Mouse (Mus musculus): ENCODE measurements at regions not wholly inside any gene's neighbourhood (a gene's known extent, or its start where the extent isn't known, plus 50 kb on each side); places are given as distances from the start of the nearest gene placed in this dataset.

- H3K9me3 ChIP-seq (ENCODE audit: control insufficient read depth, low read length) = no peaks in the 10 kb centered on the region
- 80% methylated on average over 4 of the region's 4 CpGs for WGBS
- H3K4me3 ChIP-seq (ENCODE audit: low read depth, low read length) = no peak overlapping the region
- no peaks in the 10 kb centered on the region for H3K27me3 ChIP-seq (replicated peaks; ENCODE audit: control insufficient read depth, insufficient read depth, low read length)
- DNase-seq (ENCODE audit: low spot score) (no peak), ATAC-seq (replicated peaks; ENCODE audit: low FRiP score) (no peak)
- no peak overlapping the region for H3K9ac ChIP-seq (ENCODE audit: low read depth, low read length)
- H3K36me3 ChIP-seq (ENCODE audit: control insufficient read depth, insufficient read depth, low read length) = no peaks in the 10 kb centered on the region
- H3K4me1 ChIP-seq (replicated peaks; ENCODE audit: control insufficient read depth, insufficient read depth, low read length) = no peaks in the 10 kb centered on the region
- H3K27ac ChIP-seq (ENCODE audit: low read depth, low read length) = no peak overlapping the region
- H3K4me2 ChIP-seq = no peak overlapping the region
Measured at GRCm38 (mm10) chr13:106352614-106353409, 583.9 kb downstream of the Ipo11 start.

GRCm38 (mm10) chr13:106332025-106332424, 604.7 kb downstream of the Ipo11 start:
- H3K9ac ChIP-seq (ENCODE audit: low read depth, low read length) = no peak overlapping the region
- no peaks in the 10 kb centered on the region for H3K36me3 ChIP-seq (ENCODE audit: control insufficient read depth, insufficient read depth, low read length)
- no peak overlapping the region for H3K27ac ChIP-seq (ENCODE audit: low read depth, low read length)
- no peaks in the 10 kb centered on the region for H3K27me3 ChIP-seq (replicated peaks; ENCODE audit: control insufficient read depth, insufficient read depth, low read length)
- no peak for DNase-seq (ENCODE audit: low spot score)
- H3K4me1 ChIP-seq (replicated peaks; ENCODE audit: control insufficient read depth, insufficient read depth, low read length) = no peaks in the 10 kb centered on the region
- no peaks in the 10 kb centered on the region for H3K9me3 ChIP-seq (ENCODE audit: control insufficient read depth, low read length)
- H3K4me3 ChIP-seq (ENCODE audit: low read depth, low read length) = no peak overlapping the region
- H3K4me2 ChIP-seq = no peak overlapping the region
- no peak for ATAC-seq (replicated peaks; ENCODE audit: low FRiP score)

GRCm38 (mm10) chr13:106318980-106319379, 617.8 kb downstream of the Ipo11 start:
- H3K9ac ChIP-seq (ENCODE audit: low read depth, low read length) = no peak overlapping the region
- no peak for ATAC-seq (replicated peaks; ENCODE audit: low FRiP score)
- WGBS = 83% methylated on average over 3 of the region's 3 CpGs
- no peak overlapping the region for H3K27ac ChIP-seq (ENCODE audit: low read depth, low read length)
- no peak overlapping the region for H3K4me3 ChIP-seq (ENCODE audit: low read depth, low read length)
- DNase-seq (ENCODE audit: low spot score) = no peak
- H3K4me1 ChIP-seq (replicated peaks; ENCODE audit: control insufficient read depth, insufficient read depth, low read length) = no peaks in the 10 kb centered on the region
- H3K4me2 ChIP-seq = no peak overlapping the region
- no peaks in the 10 kb centered on the region for H3K27me3 ChIP-seq (replicated peaks; ENCODE audit: control insufficient read depth, insufficient read depth, low read length)
- H3K36me3 ChIP-seq (ENCODE audit: control insufficient read depth, insufficient read depth, low read length) = no peaks in the 10 kb centered on the region
- H3K9me3 ChIP-seq (ENCODE audit: control insufficient read depth, low read length) = no peaks in the 10 kb centered on the region

GRCm38 (mm10) chr13:106318476-106318875, 618.3 kb downstream of the Ipo11 start:
- no peaks in the 10 kb centered on the region for H3K36me3 ChIP-seq (ENCODE audit: control insufficient read depth, insufficient read depth, low read length)
- H3K4me3 ChIP-seq (ENCODE audit: low read depth, low read length) = no peak overlapping the region
- H3K9me3 ChIP-seq (ENCODE audit: control insufficient read depth, low read length) = no peaks in the 10 kb centered on the region
- no peak for DNase-seq (ENCODE audit: low spot score)
- H3K4me1 ChIP-seq (replicated peaks; ENCODE audit: control insufficient read depth, insufficient read depth, low read length) = no peaks in the 10 kb centered on the region
- H3K27me3 ChIP-seq (replicated peaks; ENCODE audit: control insufficient read depth, insufficient read depth, low read length) = no peaks in the 10 kb centered on the region
- H3K9ac ChIP-seq (ENCODE audit: low read depth, low read length) = no peak overlapping the region
- WGBS = 77% methylated on average over 6 of the region's 6 CpGs
- no peak overlapping the region for H3K4me2 ChIP-seq
- no peak for ATAC-seq (replicated peaks; ENCODE audit: low FRiP score)
- H3K27ac ChIP-seq (ENCODE audit: low read depth, low read length) = no peak overlapping the region

- Histone ChIP-seq H3K27ac (ENCODE audit: low read depth, low read length) (no peak overlapping the region), H3K4me1 (replicated peaks; ENCODE audit: control insufficient read depth, insufficient read depth, low read length) (no peaks in the 10 kb centered on the region), H3K9ac (ENCODE audit: low read depth, low read length) (no peak overlapping the region), H3K4me2 (no peak overlapping the region), H3K36me3 (ENCODE audit: control insufficient read depth, insufficient read depth, low read length) (no peaks in the 10 kb centered on the region), H3K27me3 (replicated peaks; ENCODE audit: control insufficient read depth, insufficient read depth, low read length) (no peaks in the 10 kb centered on the region), H3K4me3 (ENCODE audit: low read depth, low read length) (no peak overlapping the region), H3K9me3 (ENCODE audit: control insufficient read depth, low read length) (no peaks in the 10 kb centered on the region)
- WGBS = 78% methylated on average over 2 of the region's 2 CpGs
- DNase-seq (ENCODE audit: low spot score) (no peak), ATAC-seq (replicated peaks; ENCODE audit: low FRiP score) (no peak)
Measured at GRCm38 (mm10) chr13:106317300-106317699, 619.5 kb downstream of the Ipo11 start.

- H3K27me3 ChIP-seq (replicated peaks; ENCODE audit: control insufficient read depth, insufficient read depth, low read length) = no peaks in the 10 kb centered on the region
- no peak overlapping the region for H3K4me3 ChIP-seq (ENCODE audit: low read depth, low read length)
- H3K4me1 ChIP-seq (replicated peaks; ENCODE audit: control insufficient read depth, insufficient read depth, low read length) = no peaks in the 10 kb centered on the region
- WGBS = 40% methylated on average over 3 of the region's 3 CpGs
- no peak overlapping the region for H3K27ac ChIP-seq (ENCODE audit: low read depth, low read length)
- DNase-seq (ENCODE audit: low spot score) = no peak
- H3K36me3 ChIP-seq (ENCODE audit: control insufficient read depth, insufficient read depth, low read length) = no peaks in the 10 kb centered on the region
- H3K9ac ChIP-seq (ENCODE audit: low read depth, low read length) = no peak overlapping the region
- H3K4me2 ChIP-seq = no peak overlapping the region
- H3K9me3 ChIP-seq (ENCODE audit: control insufficient read depth, low read length) = no peaks in the 10 kb centered on the region
- no peak for ATAC-seq (replicated peaks; ENCODE audit: low FRiP score)
Measured at GRCm38 (mm10) chr13:106281181-106281580, 655.6 kb downstream of the Ipo11 start.

GRCm38 (mm10) chr13:106259874-106260273, 676.9 kb downstream of the Ipo11 start:
- no peaks in the 10 kb centered on the region for H3K27me3 ChIP-seq (replicated peaks; ENCODE audit: control insufficient read depth, insufficient read depth, low read length)
- no peak overlapping the region for H3K4me2 ChIP-seq
- H3K4me1 ChIP-seq (replicated peaks; ENCODE audit: control insufficient read depth, insufficient read depth, low read length) = no peaks in the 10 kb centered on the region
- no peak overlapping the region for H3K9ac ChIP-seq (ENCODE audit: low read depth, low read length)
- no peak for ATAC-seq (replicated peaks; ENCODE audit: low FRiP score)
- no peak overlapping the region for H3K27ac ChIP-seq (ENCODE audit: low read depth, low read length)
- 54% methylated on average over 1 of the region's 1 CpGs for WGBS
- H3K36me3 ChIP-seq (ENCODE audit: control insufficient read depth, insufficient read depth, low read length) = no peaks in the 10 kb centered on the region
- no peak overlapping the region for H3K4me3 ChIP-seq (ENCODE audit: low read depth, low read length)
- H3K9me3 ChIP-seq (ENCODE audit: control insufficient read depth, low read length) = no peaks in the 10 kb centered on the region
- DNase-seq (ENCODE audit: low spot score) = no peak

All from liver, embryonic 11.5 days (tissue).